Mouse (Mus musculus) brain, embryonic 14.5 days (tissue): ENCODE data around the gene Atp8b4.

ENCODE experiments used
- CTCF ChIP-seq: fragments of 200-500 bp; IDR thresholded peaks from 2 replicates; pipeline ENCODE4 v1.5.1; 2012; ENCODE audit warnings: inconsistent platforms, mild to moderate bottlenecking, moderate library complexity, borderline replicate concordance; ENCODE audit not compliant: insufficient read depth, insufficient read length; ENCODE audit errors: extremely low read depth
- POLR2A ChIP-seq: fragments of 200-500 bp; IDR thresholded peaks from 2 replicates; pipeline ENCODE4 v1.6.1; 2012; ENCODE audit warnings: mild to moderate bottlenecking, inconsistent platforms, borderline replicate concordance; ENCODE audit not compliant: poor library complexity, insufficient read depth, insufficient read length, severe bottlenecking; ENCODE audit errors: extremely low read depth

GRCm38 (mm10) chr2:126432481-126433066, 67.9 kb downstream of the Atp8b4 start:
- no peak for TF ChIP-seq CTCF
- TF ChIP-seq POLR2A: no peak
